Mouse (Mus musculus) lung, postnatal 0 days (tissue): ENCODE results near the gene C1qbp. TPM values are rescaled to one million over a fixed set of nuclear protein-coding genes. Genes with fewer than 3 reads are reported as not detected.

Experiments
- ATAC-seq: fragments of 200-750 bp; cut with Nextera tagmentation; 2 replicates; pipeline ENCODE4 v1.8.0; 2017; ENCODE audit warnings: moderate library complexity
- DNase-seq: peaks from one replicate; pipeline ENCODE4 v3.0.0-alpha.2; 2016; ENCODE audit warnings: low spot score
- H3K27ac ChIP-seq: fragments of 300-500 bp; sonication (generic); 2 replicates; pipeline ENCODE4 v1.5.1; 2014; ENCODE audit warnings: antibody characterized with exemption, mild to moderate bottlenecking, low read length, mixed read lengths
- H3K27me3 ChIP-seq: fragments of 300-500 bp; sonication (generic); replicated peaks from 2 replicates; pipeline ENCODE4 v1.6.1; 2014; ENCODE audit warnings: low read length, mixed read lengths; ENCODE audit not compliant: insufficient read depth
- H3K36me3 ChIP-seq: fragments of 300-500 bp; sonication (generic); 2 replicates; pipeline ENCODE4 v1.6.1; 2014; ENCODE audit warnings: low read length, mixed read lengths; ENCODE audit not compliant: insufficient read depth
- H3K4me1 ChIP-seq: fragments of 300-500 bp; sonication (generic); 2 replicates; pipeline ENCODE4 v1.6.1; 2014; ENCODE audit warnings: antibody characterized with exemption, low read depth, low read length, mixed read lengths; ENCODE audit not compliant: insufficient read depth
- H3K4me2 ChIP-seq: fragments of 300-500 bp; sonication (generic); replicated peaks from 2 replicates; pipeline ENCODE4 v1.6.1; 2014; ENCODE audit warnings: low read depth, mild to moderate bottlenecking, low read length, moderate library complexity, mixed read lengths
- H3K4me3 ChIP-seq: fragments of 300-500 bp; sonication (generic); 2 replicates; pipeline ENCODE4 v1.5.1; 2014; ENCODE audit warnings: low read depth, low read length
- H3K9ac ChIP-seq: fragments of 300-500 bp; sonication (generic); replicated peaks from 2 replicates; pipeline ENCODE4 v1.6.1; 2014; ENCODE audit warnings: low read depth, mild to moderate bottlenecking
- H3K9me3 ChIP-seq: fragments of 300-500 bp; sonication (generic); 2 replicates; pipeline ENCODE4 v1.6.1; 2016; ENCODE audit warnings: low read length, mixed read lengths
- CTCF ChIP-seq: IDR thresholded peaks from 2 replicates; pipeline ENCODE4 v1.5.1; 2016; ENCODE audit warnings: antibody characterized with exemption, mild to moderate bottlenecking
- EP300 ChIP-seq: IDR thresholded peaks from 2 replicates; pipeline ENCODE4 v1.6.1; 2016; ENCODE audit warnings: antibody characterized with exemption, mild to moderate bottlenecking, control low read depth
- WGBS: fragments of 180-500 bp; shearing (Covaris S2); extraction: QIAGEN DNeasy Blood & Tissue Kit; methylation state at CpG from one replicate; pipeline ENCODE4 v1.1.7; 2014; 5-methylcytosine and 5-hydroxymethylcytosine counted together
- polyA plus RNA-seq: library from polyadenylated mRNA; unstranded; fragments of >200 nt; fragmentation: Nextera tagmentation; extraction: Ambion mirVana; gene quantifications from 2 replicates; pipeline ENCODE4 v1.2.1, GENCODE M21; 2015

C1qbp gene
- polyA plus RNA-seq = 79.6 and 83.4 TPM in 2 replicates

DNA sequence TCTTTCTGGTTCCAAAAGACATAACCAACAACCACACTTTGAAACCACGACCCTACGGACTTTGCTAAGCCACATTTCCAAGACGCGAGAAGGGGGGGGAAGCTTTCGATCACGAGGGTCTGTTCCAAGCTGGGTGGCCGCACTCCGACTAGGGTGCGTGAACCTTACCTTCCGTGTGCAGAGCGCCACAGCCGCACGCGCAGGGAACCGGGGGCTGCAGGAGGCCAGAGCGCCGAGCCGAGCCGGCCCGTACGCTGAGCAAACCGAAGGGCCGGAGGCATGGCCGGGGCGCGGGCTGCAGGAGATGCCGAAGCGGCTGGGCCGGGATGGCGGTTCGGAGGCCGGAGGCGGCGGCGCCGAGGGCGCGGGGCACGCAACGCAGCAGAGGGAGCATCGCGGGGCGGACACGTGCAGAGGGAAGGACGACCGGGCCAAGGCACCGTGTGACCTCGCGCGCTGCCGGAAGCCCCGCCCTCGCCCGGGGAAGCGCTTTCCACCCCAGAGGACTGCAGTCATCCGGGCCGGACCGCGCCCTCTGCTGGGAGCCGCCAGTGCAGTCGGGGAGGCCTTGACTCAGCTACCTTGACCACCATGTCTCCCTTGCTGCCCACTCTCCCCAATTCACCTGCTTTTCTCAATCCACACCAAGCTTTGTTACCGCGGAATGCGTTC, at the start of gene C1qbp:
TSS of gene C1qbp (minus strand) at position 470 of the 672 bp plus-strand sequence.
- ATAC-seq (peak; percentile 98), DNase-seq (peak; percentile 95)
- H3K36me3 ChIP-seq = peaks cover 24% of the 10 kb centered on the region; the same call in 1 of the 2 replicates
- no peaks in the 10 kb centered on the region for H3K4me1 ChIP-seq
- H3K4me3 ChIP-seq = peak within 1 kb of the TSS; percentile 92
- WGBS = 1% methylated on average over 41 of the region's 64 CpGs
- peak within 1 kb of the TSS; percentile 79 for H3K9ac ChIP-seq
- no peaks in the 10 kb centered on the region for H3K9me3 ChIP-seq
- no peaks in the 10 kb centered on the region for H3K27me3 ChIP-seq
- H3K4me2 ChIP-seq = peak within 1 kb of the TSS; percentile 72
- H3K27ac ChIP-seq = 0 out of 2 replicates have a peak within 1 kb of the TSS, but pooled peaks have one; percentile 45
- TF ChIP-seq EP300 (no peak; the same call in 1 of the 2 replicates), CTCF (peak; percentile 97)

DNA sequence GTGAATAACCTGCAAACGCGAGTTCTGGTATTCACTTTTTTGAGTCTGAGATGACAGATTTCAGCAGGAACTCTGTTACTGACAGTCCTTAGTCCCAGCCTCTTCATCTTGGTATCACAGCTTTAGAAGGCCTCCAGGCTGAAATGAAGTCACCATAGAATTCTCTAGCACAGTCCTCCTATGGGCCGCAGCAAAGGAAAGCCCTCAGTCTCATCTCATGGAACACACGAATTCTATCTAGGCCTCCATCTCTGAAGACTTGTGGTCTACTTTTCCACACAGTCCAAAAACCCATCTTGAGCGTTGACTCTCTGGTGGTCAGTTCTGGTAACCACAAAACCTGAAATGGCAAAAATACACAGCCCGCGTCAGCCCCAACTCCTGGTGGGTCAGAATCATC, 49.2 kb upstream of the C1qbp start:
- Histone ChIP-seq H3K4me3 (no peak overlapping the region), H3K9me3 (no peaks in the 10 kb centered on the region), H3K4me1 (no peaks in the 10 kb centered on the region), H3K27me3 (no peaks in the 10 kb centered on the region), H3K27ac (no peak overlapping the region), H3K36me3 (peaks cover 3% of the 10 kb centered on the region; the same call in 1 of the 2 replicates), H3K9ac (no peak overlapping the region), H3K4me2 (peak overlapping the region; percentile 69; the same call in 1 of the 2 replicates)
- no peak for DNase-seq
- 49% methylated on average over 7 of the region's 7 CpGs for WGBS
- no peak for ATAC-seq
- TF ChIP-seq CTCF = no peak

DNA sequence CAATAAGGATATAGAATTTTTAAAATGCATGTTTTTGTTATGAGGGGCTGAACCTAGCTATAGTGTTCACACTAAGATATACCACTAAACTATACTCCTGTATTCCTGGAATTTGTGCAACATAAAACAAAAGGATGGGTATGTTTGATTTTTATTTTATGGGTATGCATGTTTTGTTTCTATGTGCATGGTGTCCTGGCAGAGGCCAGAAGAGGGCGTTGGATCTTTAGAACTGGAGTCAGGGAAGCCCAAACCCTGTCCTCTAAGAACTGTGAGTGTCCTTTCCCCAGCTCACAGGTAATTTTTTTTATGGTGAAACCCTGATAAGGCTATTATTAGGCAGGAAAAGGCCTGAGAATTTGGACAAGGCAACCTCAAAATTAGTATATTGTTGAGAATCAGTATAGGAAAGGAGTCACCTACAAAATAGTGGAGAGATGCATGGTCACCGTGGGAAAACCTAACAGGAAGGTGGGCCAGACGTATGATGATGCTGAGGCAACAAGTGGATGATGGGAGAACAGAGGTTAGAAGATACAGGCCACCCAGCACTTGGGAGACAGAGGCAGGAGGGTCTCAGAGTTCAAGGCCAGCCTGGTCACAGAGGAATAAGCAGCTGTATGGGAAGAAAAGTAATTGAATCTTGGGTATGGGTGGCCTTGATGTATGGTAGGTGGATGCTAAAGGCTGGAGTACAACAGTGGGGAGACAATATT, 46.7 kb upstream of the C1qbp start:
- DNase-seq (no peak), ATAC-seq (no peak)
- no peak overlapping the region for H3K9ac ChIP-seq
- 71% methylated on average over 3 of the region's 3 CpGs for WGBS
- no peak overlapping the region for H3K4me3 ChIP-seq
- H3K27ac ChIP-seq = no peak overlapping the region
- no peaks in the 10 kb centered on the region for H3K4me1 ChIP-seq
- peaks cover 21% of the 10 kb centered on the region for H3K36me3 ChIP-seq
- TF ChIP-seq EP300 (no peak), CTCF (0 out of 2 replicates have a peak, but pooled peaks have one; percentile 15)
- H3K9me3 ChIP-seq = no peaks in the 10 kb centered on the region
- H3K27me3 ChIP-seq = no peaks in the 10 kb centered on the region
- H3K4me2 ChIP-seq = no peak overlapping the region

DNA sequence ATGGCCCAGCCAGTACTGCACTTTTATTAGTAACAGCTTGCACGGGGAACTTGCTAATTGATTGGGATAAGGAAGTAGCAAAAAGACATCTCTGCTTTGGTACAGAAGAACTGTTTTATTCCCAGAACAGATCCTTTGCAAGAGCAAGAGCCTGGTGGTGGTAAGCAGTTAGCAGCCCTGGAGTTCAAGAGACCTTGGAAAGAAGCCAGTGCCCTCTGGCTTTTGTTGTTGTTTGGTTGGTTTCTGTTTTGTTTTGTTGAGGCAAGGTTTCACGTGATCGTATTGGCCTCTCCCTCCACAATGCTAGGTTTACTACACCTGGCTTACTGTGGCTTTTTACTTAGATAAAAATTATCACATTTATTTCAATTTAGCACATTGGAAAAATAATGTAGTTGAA, 45.5 kb upstream of the C1qbp start:
- ATAC-seq (no peak), DNase-seq (no peak)
- H3K27ac ChIP-seq = no peak overlapping the region
- H3K36me3 ChIP-seq = peaks cover 21% of the 10 kb centered on the region
- no peaks in the 10 kb centered on the region for H3K27me3 ChIP-seq
- TF ChIP-seq EP300 = no peak
- TF ChIP-seq CTCF = no peak
- H3K9ac ChIP-seq = no peak overlapping the region
- no peaks in the 10 kb centered on the region for H3K9me3 ChIP-seq
- H3K4me3 ChIP-seq = no peak overlapping the region
- no peaks in the 10 kb centered on the region for H3K4me1 ChIP-seq
- no peak overlapping the region for H3K4me2 ChIP-seq
- 71% methylated on average over 3 of the region's 3 CpGs for WGBS

DNA sequence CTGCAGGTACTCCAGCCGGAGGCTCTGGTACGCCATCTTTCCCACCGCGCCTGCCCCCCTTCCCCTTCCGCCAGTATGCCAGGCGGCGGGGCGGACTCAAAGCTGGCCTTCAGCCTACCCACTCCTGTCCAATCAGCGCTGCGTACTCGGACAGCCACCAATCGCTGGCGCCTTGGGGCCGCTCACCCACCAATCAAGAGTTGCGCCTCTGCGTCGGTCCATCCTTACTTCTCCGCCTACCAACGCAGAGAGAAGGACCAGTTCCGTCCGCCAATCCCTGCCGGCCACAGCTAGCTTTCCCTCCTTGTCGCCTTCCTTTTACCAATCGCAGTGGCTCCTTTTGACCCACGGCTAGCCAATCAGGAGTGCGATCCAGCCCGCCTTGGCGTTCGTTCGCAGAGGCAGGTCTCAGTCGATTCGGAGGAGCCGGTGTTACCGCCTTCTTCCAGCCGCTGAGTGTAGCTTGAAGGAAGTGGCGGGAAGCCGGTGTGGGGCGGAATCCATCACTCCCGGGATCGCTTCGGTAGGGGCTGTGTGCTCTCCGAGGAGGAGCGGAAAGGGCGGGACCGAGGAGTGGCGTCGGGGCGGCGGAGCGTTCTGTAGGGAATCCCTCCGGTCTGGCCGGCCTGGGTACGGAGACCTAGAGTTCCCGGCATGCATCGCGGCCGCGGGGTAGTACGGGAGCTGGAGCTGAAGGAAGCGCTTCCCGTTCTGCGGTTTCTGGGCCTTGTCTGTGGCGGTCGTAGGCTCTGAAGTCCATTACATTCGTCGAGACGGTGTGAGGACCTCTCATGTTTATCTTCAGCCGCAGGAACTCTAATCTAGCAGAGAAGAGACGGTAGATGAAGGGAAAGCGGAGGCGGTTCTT, 36.6 kb upstream of the C1qbp start, which contains the start of the genes Mis12 and Derl2:
TSS of gene Mis12 (plus strand) at position 411 of the 868 bp plus-strand sequence.
TSS of gene Derl2 (minus strand) at position 641 of the 868 bp plus-strand sequence.
- Histone ChIP-seq H3K4me1 (0 out of 2 replicates have a peak, but pooled peaks cover 6% of the 10 kb centered on the region), H3K27ac (peak within 1 kb of the TSS; percentile 79), H3K9me3 (no peaks in the 10 kb centered on the region), H3K27me3 (no peaks in the 10 kb centered on the region), H3K4me2 (peak within 1 kb of the TSS; percentile 68), H3K9ac (peak within 1 kb of the TSS; percentile 71), H3K36me3 (no peaks in the 10 kb centered on the region), H3K4me3 (peak within 1 kb of the TSS; percentile 72)
- DNase-seq (peak; percentile 100), ATAC-seq (peak; percentile 99)
- TF ChIP-seq EP300 (peak; percentile 77; the same call in 1 of the 2 replicates), CTCF (no peak)
- under 1% methylated on average over 71 of the region's 71 CpGs for WGBS
